Mouse (Mus musculus): ENCODE measurements around the gene Vopp1. TPM values are rescaled to one million over a fixed set of nuclear protein-coding genes. Genes with fewer than 3 reads are reported as not detected.

Gene Vopp1
- polyA plus RNA-seq, 1 experiment from 2014 or later, result 17.6 TPM

DNA sequence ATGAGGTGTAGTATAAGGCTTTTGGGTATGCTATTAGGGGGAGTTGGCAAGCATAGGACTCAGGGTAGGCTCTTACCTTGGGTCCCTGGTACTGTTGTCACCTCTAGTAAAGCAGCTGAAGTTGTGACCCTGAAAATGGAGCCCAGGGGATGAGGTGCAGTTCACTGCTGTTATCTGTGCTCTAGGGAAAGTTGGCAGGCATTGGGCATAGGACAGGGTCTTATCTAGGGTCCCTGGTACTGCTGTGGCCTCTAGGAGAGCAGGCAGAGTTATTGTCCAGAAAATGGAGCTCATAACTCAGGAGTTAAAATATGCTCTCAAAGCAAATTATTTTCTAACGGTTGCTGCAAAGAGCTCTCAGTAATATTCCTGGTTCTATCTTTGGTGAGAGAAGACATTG is 103.6 kb downstream of the Vopp1 start:
- 80% methylated on average over 1 of the region's 1 CpGs for WGBS

DNA sequence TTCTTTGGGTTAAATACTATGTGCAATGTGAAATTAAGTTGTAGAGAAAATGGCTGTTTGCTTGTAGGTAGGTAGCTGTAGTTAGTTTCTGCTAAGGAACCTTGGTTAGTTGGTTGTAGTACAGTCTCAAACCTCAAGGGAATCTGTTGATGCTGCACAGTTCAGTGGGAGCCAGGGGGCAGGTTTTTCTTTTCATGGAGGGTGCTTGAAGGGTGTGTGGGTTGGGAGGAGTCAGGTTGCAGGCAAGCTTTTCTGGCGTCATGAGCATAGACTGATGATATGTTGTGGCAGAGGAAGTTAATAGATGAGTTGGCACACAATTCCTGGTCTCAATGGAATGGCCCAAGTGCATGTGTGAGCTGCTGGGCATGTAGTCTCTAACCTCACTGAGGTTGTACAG is 113.2 kb downstream of the Vopp1 start:
- H3K27ac ChIP-seq (ENCODE audit: low read length), result no peak overlapping the region
- DNase-seq (ENCODE audit: low spot score), result peak; percentile 11
- no peaks in the 10 kb centered on the region for H3K4me1 ChIP-seq (ENCODE audit: insufficient read depth, low read depth, low read length)
- no peak overlapping the region for H3K4me3 ChIP-seq (ENCODE audit: low read depth, low read length)
- no peaks in the 10 kb centered on the region for H3K36me3 ChIP-seq (ENCODE audit: insufficient read depth, low read length)
- peak; percentile 33; the same call in 1 of the 2 replicates for ATAC-seq
- H3K9ac ChIP-seq (replicated peaks; ENCODE audit: low read depth), result no peak overlapping the region
- no peaks in the 10 kb centered on the region for H3K9me3 ChIP-seq (ENCODE audit: low read length)
- H3K27me3 ChIP-seq (replicated peaks; ENCODE audit: insufficient read depth, low read length), result no peaks in the 10 kb centered on the region
- 14% methylated on average over 1 of the region's 1 CpGs for WGBS
- TF ChIP-seq EP300 (IDR thresholded peaks at IDR 0.05) (no peak), CTCF (IDR thresholded peaks at IDR 0.05) (peak; percentile 36)
- H3K4me2 ChIP-seq (replicated peaks; ENCODE audit: low read depth, low read length), result no peak overlapping the region

More for the DNA sequence above, 103.6 kb downstream of the Vopp1 start:
- H3K9me3 ChIP-seq (ENCODE audit: low read length), result no peaks in the 10 kb centered on the region
- H3K27me3 ChIP-seq (replicated peaks; ENCODE audit: insufficient read depth, low read length), result no peaks in the 10 kb centered on the region
- H3K36me3 ChIP-seq (ENCODE audit: insufficient read depth, low read length), result peaks cover 2% of the 10 kb centered on the region; the same call in 1 of the 2 replicates
- no peak overlapping the region for H3K4me2 ChIP-seq (replicated peaks; ENCODE audit: low read depth, low read length)
- TF ChIP-seq EP300 (IDR thresholded peaks at IDR 0.05) (no peak), CTCF (IDR thresholded peaks at IDR 0.05) (no peak)
- no peak overlapping the region for H3K27ac ChIP-seq (ENCODE audit: low read length)
- H3K4me3 ChIP-seq (ENCODE audit: low read depth, low read length), result no peak overlapping the region
- H3K9ac ChIP-seq (replicated peaks; ENCODE audit: low read depth), result no peak overlapping the region
- ATAC-seq (no peak), DNase-seq (ENCODE audit: low spot score) (no peak)
- H3K4me1 ChIP-seq (ENCODE audit: insufficient read depth, low read depth, low read length), result no peaks in the 10 kb centered on the region

DNA sequence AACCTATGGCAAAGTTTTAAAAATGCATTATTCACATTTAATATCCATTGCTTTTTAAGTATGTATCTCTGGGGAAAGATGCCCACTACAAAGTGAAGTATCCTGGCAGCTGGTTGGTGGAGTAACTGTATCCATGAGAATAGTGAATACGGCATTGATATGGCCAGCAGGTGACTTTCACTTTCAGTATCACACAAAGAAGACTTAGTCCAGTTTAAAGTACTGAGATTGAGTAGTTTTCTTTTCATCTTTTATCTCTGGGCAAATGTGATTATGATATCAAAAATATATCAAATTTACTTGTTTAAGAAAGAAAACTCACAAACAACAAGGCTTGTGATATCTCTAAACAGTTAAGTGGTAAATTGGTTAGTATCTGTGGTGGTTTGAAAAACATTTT is 118.2 kb downstream of the Vopp1 start:
- DNase-seq (ENCODE audit: low spot score) (no peak), ATAC-seq (no peak)
- Histone ChIP-seq H3K4me2 (replicated peaks; ENCODE audit: low read depth, low read length) (no peak overlapping the region), H3K9ac (replicated peaks; ENCODE audit: low read depth) (no peak overlapping the region), H3K27me3 (replicated peaks; ENCODE audit: insufficient read depth, low read length) (no peaks in the 10 kb centered on the region), H3K9me3 (ENCODE audit: low read length) (no peaks in the 10 kb centered on the region), H3K36me3 (ENCODE audit: insufficient read depth, low read length) (no peaks in the 10 kb centered on the region), H3K4me1 (ENCODE audit: insufficient read depth, low read depth, low read length) (no peaks in the 10 kb centered on the region), H3K27ac (ENCODE audit: low read length) (no peak overlapping the region), H3K4me3 (ENCODE audit: low read depth, low read length) (no peak overlapping the region)
- 77% methylated on average over 1 of the region's 1 CpGs for WGBS
- no peak for TF ChIP-seq EP300 (IDR thresholded peaks at IDR 0.05)
- TF ChIP-seq CTCF (IDR thresholded peaks at IDR 0.05), result no peak

DNA sequence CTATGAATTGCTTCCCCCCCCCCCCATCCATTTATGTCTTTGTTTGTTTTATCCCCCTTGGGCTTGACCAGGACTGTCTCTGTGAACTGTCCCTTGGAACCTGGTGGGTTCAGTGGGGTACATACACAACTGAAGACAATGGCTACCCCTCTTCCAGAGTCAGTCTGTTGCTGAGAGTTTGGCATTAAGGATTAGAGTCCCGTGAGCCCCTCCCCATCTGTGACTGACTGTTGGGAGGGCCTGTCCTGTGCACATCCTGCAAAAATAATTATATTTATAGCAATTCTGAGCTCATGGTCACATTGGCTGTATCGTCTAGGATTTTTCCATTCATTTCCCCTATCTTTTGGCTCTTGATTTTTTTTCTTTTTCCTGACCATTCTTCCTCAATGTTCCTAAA is 121.3 kb downstream of the Vopp1 start:
- Histone ChIP-seq H3K9ac (replicated peaks; ENCODE audit: low read depth) (peak overlapping the region; percentile 60; the same call in 1 of the 2 replicates), H3K36me3 (ENCODE audit: insufficient read depth, low read length) (no peaks in the 10 kb centered on the region), H3K9me3 (ENCODE audit: low read length) (no peaks in the 10 kb centered on the region), H3K4me2 (replicated peaks; ENCODE audit: low read depth, low read length) (peak overlapping the region; percentile 69), H3K27ac (ENCODE audit: low read length) (peak overlapping the region; percentile 93), H3K27me3 (replicated peaks; ENCODE audit: insufficient read depth, low read length) (no peaks in the 10 kb centered on the region), H3K4me3 (ENCODE audit: low read depth, low read length) (peak overlapping the region; percentile 68), H3K4me1 (ENCODE audit: insufficient read depth, low read depth, low read length) (no peaks in the 10 kb centered on the region)
- TF ChIP-seq EP300 (IDR thresholded peaks at IDR 0.05) (no peak), CTCF (IDR thresholded peaks at IDR 0.05) (no peak)
- DNase-seq (ENCODE audit: low spot score) (peak; percentile 61), ATAC-seq (peak; percentile 15; the same call in 1 of the 2 replicates)
- 15% methylated on average over 2 of the region's 2 CpGs for WGBS

DNA sequence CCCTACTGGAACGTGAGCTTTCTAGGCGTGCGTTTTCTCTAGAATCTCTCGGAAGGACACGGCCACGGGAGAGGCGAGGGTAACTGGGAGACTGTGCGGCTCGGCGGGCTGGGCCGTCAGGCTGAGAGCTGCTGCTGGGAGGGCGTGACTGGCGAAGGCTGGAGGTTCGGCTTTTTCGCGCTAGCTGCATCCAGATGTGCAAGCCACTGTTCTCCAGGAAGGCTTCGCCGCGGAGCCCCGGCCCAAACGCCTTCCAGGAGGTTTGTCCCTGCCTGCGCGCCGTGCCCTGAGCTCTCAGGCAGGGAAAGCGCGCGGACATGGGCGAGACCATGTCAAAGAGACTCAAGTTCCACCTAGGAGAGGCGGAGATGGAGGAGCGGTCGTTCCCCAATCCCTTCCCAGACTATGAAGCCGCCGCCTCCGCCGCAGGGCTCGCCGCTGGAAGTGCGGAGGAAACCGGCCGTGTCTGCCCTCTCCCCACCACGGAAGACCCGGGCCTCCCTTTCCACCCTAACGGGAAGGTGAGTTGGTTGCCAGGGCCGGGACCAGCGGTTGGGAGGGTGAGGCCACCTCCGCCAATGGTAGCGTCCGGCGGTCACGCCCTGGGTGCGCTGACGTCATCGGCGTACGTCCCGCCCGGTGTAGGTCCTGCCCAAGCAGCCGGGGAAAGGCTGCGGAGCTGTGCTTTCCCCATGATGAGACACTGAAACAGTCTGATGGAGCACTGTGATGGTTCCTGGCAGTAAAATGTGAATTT is 122.0 kb downstream of the Vopp1 start:
- H3K27ac ChIP-seq (ENCODE audit: low read length), result peak overlapping the region; percentile 93
- under 1% methylated on average over 59 of the region's 59 CpGs for WGBS
- H3K36me3 ChIP-seq (ENCODE audit: insufficient read depth, low read length), result no peaks in the 10 kb centered on the region
- peak overlapping the region; percentile 68 for H3K4me3 ChIP-seq (ENCODE audit: low read depth, low read length)
- H3K9ac ChIP-seq (replicated peaks; ENCODE audit: low read depth), result peak overlapping the region; percentile 60
- peak; percentile 97 for DNase-seq (ENCODE audit: low spot score)
- TF ChIP-seq CTCF (IDR thresholded peaks at IDR 0.05) (no peak), EP300 (IDR thresholded peaks at IDR 0.05) (no peak)
- H3K27me3 ChIP-seq (replicated peaks; ENCODE audit: insufficient read depth, low read length), result no peaks in the 10 kb centered on the region
- no peaks in the 10 kb centered on the region for H3K9me3 ChIP-seq (ENCODE audit: low read length)
- peak; percentile 100 for ATAC-seq
- H3K4me2 ChIP-seq (replicated peaks; ENCODE audit: low read depth, low read length), result peak overlapping the region; percentile 69
- H3K4me1 ChIP-seq (ENCODE audit: insufficient read depth, low read depth, low read length), result no peaks in the 10 kb centered on the region

DNA sequence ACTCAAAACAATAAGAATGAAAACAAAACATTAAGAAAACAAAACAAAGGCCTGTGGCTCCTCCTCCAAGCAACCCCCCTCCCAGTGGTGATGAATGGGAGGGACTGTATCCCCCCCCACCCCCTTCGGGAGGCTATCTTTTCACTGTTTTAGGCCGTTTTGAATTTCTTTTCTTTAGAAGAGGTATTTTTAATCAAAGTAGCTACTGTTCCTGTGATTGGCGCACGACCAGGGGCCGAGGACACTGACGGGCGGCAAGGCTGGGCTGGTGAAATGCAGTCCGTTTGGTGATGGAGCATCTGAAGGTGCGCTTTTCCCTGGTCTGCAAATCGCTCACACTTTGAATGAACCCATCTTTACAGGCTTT is 122.6 kb downstream of the Vopp1 start, which contains the start of gene Lancl2:
Gene Lancl2 (plus strand): TSS at position 165 of the 367 bp plus-strand sequence.
- Histone ChIP-seq H3K9me3 (ENCODE audit: low read length) (no peaks in the 10 kb centered on the region), H3K9ac (replicated peaks; ENCODE audit: low read depth) (peak within 1 kb of the TSS; percentile 60), H3K27ac (ENCODE audit: low read length) (peak within 1 kb of the TSS; percentile 93), H3K4me1 (ENCODE audit: insufficient read depth, low read depth, low read length) (no peaks in the 10 kb centered on the region), H3K4me2 (replicated peaks; ENCODE audit: low read depth, low read length) (peak within 1 kb of the TSS; percentile 69), H3K4me3 (ENCODE audit: low read depth, low read length) (peak within 1 kb of the TSS; percentile 68), H3K27me3 (replicated peaks; ENCODE audit: insufficient read depth, low read length) (no peaks in the 10 kb centered on the region), H3K36me3 (ENCODE audit: insufficient read depth, low read length) (no peaks in the 10 kb centered on the region)
- DNase-seq (ENCODE audit: low spot score) (peak; percentile 37), ATAC-seq (no peak)
- under 1% methylated on average over 10 of the region's 10 CpGs for WGBS
- TF ChIP-seq CTCF (IDR thresholded peaks at IDR 0.05), result no peak
- no peak for TF ChIP-seq EP300 (IDR thresholded peaks at IDR 0.05)
